Mouse (Mus musculus): ENCODE measurements around the gene Srrt. TPM values are rescaled to one million over a fixed set of nuclear protein-coding genes. Genes with fewer than 3 reads are reported as not detected.

The Srrt gene
- polyA plus RNA-seq, 1 experiment from 2014 or later = 169 TPM

GRCm38 (mm10) chr5:137313466-137314192, 6.2 kb upstream of the Srrt start:
- peak overlapping the region; percentile 75; the same call in 1 of the 2 replicates for H3K27ac ChIP-seq (ENCODE audit: low read depth, low read length)
- H3K9me3 ChIP-seq (ENCODE audit: control insufficient read depth, low read length) = no peaks in the 10 kb centered on the region
- H3K4me2 ChIP-seq = peak overlapping the region; percentile 92
- ATAC-seq (replicated peaks; ENCODE audit: low FRiP score) (peak; percentile 37), DNase-seq (ENCODE audit: low spot score) (no peak)
- peaks cover 19% of the 10 kb centered on the region for H3K36me3 ChIP-seq (ENCODE audit: control insufficient read depth, insufficient read depth, low read length)
- 2% methylated on average over 22 of the region's 22 CpGs for WGBS
- no peaks in the 10 kb centered on the region for H3K27me3 ChIP-seq (replicated peaks; ENCODE audit: control insufficient read depth, insufficient read depth, low read length)
- H3K4me1 ChIP-seq (replicated peaks; ENCODE audit: control insufficient read depth, insufficient read depth, low read length) = peaks cover 38% of the 10 kb centered on the region
- H3K4me3 ChIP-seq (ENCODE audit: low read depth, low read length) = peak overlapping the region; percentile 72
- peak overlapping the region; percentile 85 for H3K9ac ChIP-seq (ENCODE audit: low read depth, low read length)

- Histone ChIP-seq H3K4me1 (replicated peaks; ENCODE audit: control insufficient read depth, insufficient read depth, low read length) (peaks cover 47% of the 10 kb centered on the region), H3K9ac (ENCODE audit: low read depth, low read length) (peak overlapping the region; percentile 96; the same call in 1 of the 2 replicates), H3K9me3 (ENCODE audit: control insufficient read depth, low read length) (no peaks in the 10 kb centered on the region), H3K4me2 (peak overlapping the region; percentile 68), H3K27me3 (replicated peaks; ENCODE audit: control insufficient read depth, insufficient read depth, low read length) (no peaks in the 10 kb centered on the region), H3K4me3 (ENCODE audit: low read depth, low read length) (peak overlapping the region; percentile 95), H3K36me3 (ENCODE audit: control insufficient read depth, insufficient read depth, low read length) (peaks cover 31% of the 10 kb centered on the region), H3K27ac (ENCODE audit: low read depth, low read length) (peak overlapping the region; percentile 87; the same call in 1 of the 2 replicates)
- WGBS = 94% methylated on average over 4 of the region's 4 CpGs
- DNase-seq (ENCODE audit: low spot score) = no peak
- ATAC-seq (replicated peaks; ENCODE audit: low FRiP score) = no peak
These were observed 882 bp upstream of the Srrt start for GRCm38 (mm10) chr5:137308356-137308755.

- peaks cover 48% of the 10 kb centered on the region for H3K36me3 ChIP-seq (ENCODE audit: control insufficient read depth, insufficient read depth, low read length)
- peak overlapping the region; percentile 95 for H3K4me3 ChIP-seq (ENCODE audit: low read depth, low read length)
- H3K4me2 ChIP-seq = peak overlapping the region; percentile 68
- peaks cover 36% of the 10 kb centered on the region for H3K4me1 ChIP-seq (replicated peaks; ENCODE audit: control insufficient read depth, insufficient read depth, low read length)
- no peaks in the 10 kb centered on the region for H3K9me3 ChIP-seq (ENCODE audit: control insufficient read depth, low read length)
- H3K27ac ChIP-seq (ENCODE audit: low read depth, low read length) = peak overlapping the region; percentile 87
- no peaks in the 10 kb centered on the region for H3K27me3 ChIP-seq (replicated peaks; ENCODE audit: control insufficient read depth, insufficient read depth, low read length)
- WGBS = 11% methylated on average over 12 of the region's 12 CpGs
- ATAC-seq (replicated peaks; ENCODE audit: low FRiP score) (no peak), DNase-seq (ENCODE audit: low spot score) (no peak)
- H3K9ac ChIP-seq (ENCODE audit: low read depth, low read length) = peak overlapping the region; percentile 96
These were observed 952 bp downstream of the Srrt start for GRCm38 (mm10) chr5:137306439-137307005.

- Histone ChIP-seq H3K9ac (ENCODE audit: low read depth, low read length) (peak overlapping the region; percentile 96), H3K36me3 (ENCODE audit: control insufficient read depth, insufficient read depth, low read length) (peaks cover 55% of the 10 kb centered on the region), H3K4me1 (replicated peaks; ENCODE audit: control insufficient read depth, insufficient read depth, low read length) (peaks cover 35% of the 10 kb centered on the region), H3K9me3 (ENCODE audit: control insufficient read depth, low read length) (no peaks in the 10 kb centered on the region), H3K4me3 (ENCODE audit: low read depth, low read length) (peak overlapping the region; percentile 95), H3K4me2 (peak overlapping the region; percentile 68), H3K27me3 (replicated peaks; ENCODE audit: control insufficient read depth, insufficient read depth, low read length) (no peaks in the 10 kb centered on the region), H3K27ac (ENCODE audit: low read depth, low read length) (no peak overlapping the region)
- WGBS = 53% methylated on average over 3 of the region's 3 CpGs
- ATAC-seq (replicated peaks; ENCODE audit: low FRiP score) = no peak
- no peak for DNase-seq (ENCODE audit: low spot score)
These were observed 1.7 kb downstream of the Srrt start for GRCm38 (mm10) chr5:137305822-137306221.

- Histone ChIP-seq H3K4me3 (ENCODE audit: low read depth, low read length) (peak overlapping the region; percentile 95), H3K4me2 (peak overlapping the region; percentile 68), H3K36me3 (ENCODE audit: control insufficient read depth, insufficient read depth, low read length) (peaks cover 58% of the 10 kb centered on the region), H3K4me1 (replicated peaks; ENCODE audit: control insufficient read depth, insufficient read depth, low read length) (peaks cover 35% of the 10 kb centered on the region), H3K9ac (ENCODE audit: low read depth, low read length) (peak overlapping the region; percentile 96), H3K9me3 (ENCODE audit: control insufficient read depth, low read length) (no peaks in the 10 kb centered on the region), H3K27me3 (replicated peaks; ENCODE audit: control insufficient read depth, insufficient read depth, low read length) (no peaks in the 10 kb centered on the region), H3K27ac (ENCODE audit: low read depth, low read length) (peak overlapping the region; percentile 49; the same call in 1 of the 2 replicates)
- WGBS = 73% methylated on average over 4 of the region's 4 CpGs
- no peak for DNase-seq (ENCODE audit: low spot score)
- no peak for ATAC-seq (replicated peaks; ENCODE audit: low FRiP score)
These were observed 2.7 kb downstream of the Srrt start for GRCm38 (mm10) chr5:137304816-137305215.

- no peak for ATAC-seq (replicated peaks; ENCODE audit: low FRiP score)
- 64% methylated on average over 3 of the region's 3 CpGs for WGBS
- no peaks in the 10 kb centered on the region for H3K9me3 ChIP-seq (ENCODE audit: control insufficient read depth, low read length)
- H3K36me3 ChIP-seq (ENCODE audit: control insufficient read depth, insufficient read depth, low read length) = peaks cover 58% of the 10 kb centered on the region
- H3K27me3 ChIP-seq (replicated peaks; ENCODE audit: control insufficient read depth, insufficient read depth, low read length) = no peaks in the 10 kb centered on the region
- H3K4me1 ChIP-seq (replicated peaks; ENCODE audit: control insufficient read depth, insufficient read depth, low read length) = peaks cover 35% of the 10 kb centered on the region
- peak overlapping the region; percentile 95; the same call in 1 of the 2 replicates for H3K4me3 ChIP-seq (ENCODE audit: low read depth, low read length)
- DNase-seq (ENCODE audit: low spot score) = no peak
- H3K27ac ChIP-seq (ENCODE audit: low read depth, low read length) = 0 out of 2 replicates have a peak overlapping the region, but pooled peaks have one; percentile 17
- peak overlapping the region; percentile 6; the same call in 1 of the 2 replicates for H3K9ac ChIP-seq (ENCODE audit: low read depth, low read length)
- H3K4me2 ChIP-seq = peak overlapping the region; percentile 68
These were observed 3.3 kb downstream of the Srrt start for GRCm38 (mm10) chr5:137304165-137304564.

- ATAC-seq (replicated peaks; ENCODE audit: low FRiP score) (no peak; the same call in 1 of the 2 replicates), DNase-seq (ENCODE audit: low spot score) (no peak)
- Histone ChIP-seq H3K36me3 (ENCODE audit: control insufficient read depth, insufficient read depth, low read length) (peaks cover 58% of the 10 kb centered on the region), H3K4me2 (peak overlapping the region; percentile 68), H3K9ac (ENCODE audit: low read depth, low read length) (peak overlapping the region; percentile 6; the same call in 1 of the 2 replicates), H3K4me1 (replicated peaks; ENCODE audit: control insufficient read depth, insufficient read depth, low read length) (peaks cover 35% of the 10 kb centered on the region), H3K27me3 (replicated peaks; ENCODE audit: control insufficient read depth, insufficient read depth, low read length) (no peaks in the 10 kb centered on the region), H3K27ac (ENCODE audit: low read depth, low read length) (no peak overlapping the region), H3K9me3 (ENCODE audit: control insufficient read depth, low read length) (no peaks in the 10 kb centered on the region), H3K4me3 (ENCODE audit: low read depth, low read length) (0 out of 2 replicates have a peak overlapping the region, but pooled peaks have one; percentile 95)
- WGBS = 48% methylated on average over 4 of the region's 4 CpGs
These were observed 3.9 kb downstream of the Srrt start for GRCm38 (mm10) chr5:137303609-137304008.

- ATAC-seq (replicated peaks; ENCODE audit: low FRiP score) (no peak), DNase-seq (ENCODE audit: low spot score) (no peak)
- Histone ChIP-seq H3K27ac (ENCODE audit: low read depth, low read length) (no peak overlapping the region), H3K4me1 (replicated peaks; ENCODE audit: control insufficient read depth, insufficient read depth, low read length) (peaks cover 33% of the 10 kb centered on the region), H3K27me3 (replicated peaks; ENCODE audit: control insufficient read depth, insufficient read depth, low read length) (no peaks in the 10 kb centered on the region), H3K9ac (ENCODE audit: low read depth, low read length) (no peak overlapping the region), H3K9me3 (ENCODE audit: control insufficient read depth, low read length) (no peaks in the 10 kb centered on the region), H3K36me3 (ENCODE audit: control insufficient read depth, insufficient read depth, low read length) (peaks cover 79% of the 10 kb centered on the region), H3K4me3 (ENCODE audit: low read depth, low read length) (no peak overlapping the region), H3K4me2 (no peak overlapping the region)
- 91% methylated on average over 21 of the region's 21 CpGs for WGBS
These were observed 6.2 kb downstream of the Srrt start for GRCm38 (mm10) chr5:137301253-137301652.
